Mouse (Mus musculus): ENCODE measurements around the gene Nuak2.

DNA sequence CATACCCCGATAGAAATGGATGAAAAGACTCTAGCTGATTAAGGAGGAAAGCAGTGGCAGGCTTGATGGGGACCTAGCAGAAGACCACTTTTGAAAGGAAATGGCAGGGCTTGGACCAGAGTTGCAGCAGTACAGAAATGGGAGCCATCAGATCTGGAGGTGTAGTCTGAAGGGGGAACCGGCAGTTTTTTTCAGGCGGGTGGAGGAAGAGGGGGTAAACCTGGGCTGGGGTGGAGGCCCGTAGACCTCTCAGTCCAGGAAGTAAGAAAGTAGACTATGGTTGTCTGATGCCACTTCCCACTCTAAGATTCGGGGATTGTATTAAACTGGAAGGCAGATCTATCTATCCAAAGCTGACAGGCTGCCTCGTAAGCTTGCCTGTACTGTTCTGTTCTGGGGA is 21.0 kb downstream of the Nuak2 start:
- TF ChIP-seq CTCF (IDR thresholded peaks at IDR 0.05; ENCODE audit: extremely low read depth, insufficient read depth, low read length) (no peak), POLR2A (IDR thresholded peaks at IDR 0.05; ENCODE audit: extremely low read depth, insufficient read depth, low read length) (no peak)

Measured in cortical plate, adult 2 months (tissue).